Comparison of ENCODE assay signal across 11 mouse cellular contexts in genomic region chr2:153606421-153606820, GRCm38 (mm10). TPM values are rescaled to one million over a fixed set of nuclear protein-coding genes. Genes with fewer than 3 reads are reported as not detected.
DNase-seq lines count a peak whose midpoint lies in the region; ATAC-seq and TF ChIP-seq lines count a peak whose summit lies in the region.
"Had no signal": no experiment of that assay in that cellular context is flagged by ENCODE, and none has a peak within 500 bp of the region (broad histone marks: within the 10 kb centered on the region; RNA-seq: fewer than 3 reads in every experiment).

No protein-coding gene starts in this region.

- no peaks in the 10 kb centered on the region; the same call in 1 of the 2 replicates for H3K27me3 ChIP-seq in G1E (ENCODE audit: insufficient read depth, low read length)
- H3K27me3 ChIP-seq: embryonic facial prominence, embryonic 15.5 days had no signal

- H3K9me3 ChIP-seq in G1E (replicated peaks), result no peaks in the 10 kb centered on the region
- H3K9me3 ChIP-seq: embryonic facial prominence, embryonic 15.5 days had no signal

- no peak for DNase-seq in left cerebral cortex, adult 2 months (ENCODE audit: extremely low spot score in 1 of 2, low spot score in 2 of 2)
- DNase-seq in left cerebral cortex, postnatal 25 days (ENCODE audit: low spot score in 2 of 2), result no peak
- DNase-seq in G1E (ENCODE audit: low spot score), result no peak
- DNase-seq in kidney, postnatal 25 days, result peak; percentile 45 to 60
- peak; percentile 65 to 85 for DNase-seq in spleen, postnatal 4 days (ENCODE audit: low spot score in 2 of 2)
- DNase-seq in layer of hippocampus, adult 8-10 months (ENCODE audit: low spot score in 2 of 2), result no peak
- DNase-seq in heart, postnatal 10 days, result no peak
- DNase-seq: cerebellum, adult 18-20 months had no signal

- H3K27ac ChIP-seq in left cerebral cortex, adult 2 months, result no peak overlapping the region
- H3K27ac ChIP-seq: embryonic facial prominence, embryonic 15.5 days had no signal

- peaks cover 74% of the 10 kb centered on the region for H3K4me1 ChIP-seq in G1E (ENCODE audit: insufficient read depth, low read depth, low read length)

- ATAC-seq in G1E (ENCODE audit: extremely low read depth, insufficient number of reproducible peaks, low FRiP score, poor library complexity, severe bottlenecking), result no peak
- no peak for ATAC-seq in granulocyte monocyte progenitor cell, adult 5-6 weeks (replicated peaks; ENCODE audit: poor library complexity, severe bottlenecking)
- ATAC-seq: activated CD4-positive, CD25-positive, alpha-beta regulatory T cell, adult 4 months had no signal

- TF ChIP-seq CTCF in left cerebral cortex, adult 2 months (IDR thresholded peaks at IDR 0.05), result peak; percentile 24
- TF ChIP-seq CTCF in G1E (IDR thresholded peaks at IDR 0.05; ENCODE audit: low read depth, low read length), result peak; percentile 77

- no peak overlapping the region for H3K4me3 ChIP-seq in left cerebral cortex, adult 2 months
- H3K4me3 ChIP-seq in G1E (ENCODE audit: low read depth, low read length), result no peak overlapping the region
- H3K4me3 ChIP-seq: embryonic facial prominence, embryonic 15.5 days had no signal

- H3K36me3 ChIP-seq in G1E (replicated peaks), result no peaks in the 10 kb centered on the region
- H3K36me3 ChIP-seq: embryonic facial prominence, embryonic 15.5 days had no signal

- intact Hi-C loops in left cerebral cortex, adult 2 months (cut with DNase I), result no loop called here
- intact Hi-C loops in left cerebral cortex, postnatal 25 days (cut with DNase I), result no loop called here
- intact Hi-C loops in heart, postnatal 10 days (cut with DNase I), result no loop called here

RNA-seq across cellular contexts. Expression of gene Commd7, which starts 26.2 kb away (rescaled TPM):
- total RNA-seq in left cerebral cortex, adult 2 months (2021), result 10 to 100 TPM; 26.2 to 27.1 TPM
- 10 to 100 TPM; 28.4 to 29.4 TPM for total RNA-seq in left cerebral cortex, postnatal 25 days (2021)
- 19.1 and 20.9 TPM in 2 replicates for total RNA-seq in G1E (2014; fragmentation: Nextera tagmentation)
- total RNA-seq in G1E (2017), result 30.9 and 34.7 TPM in 2 replicates
- polyA plus RNA-seq in G1E (2012), result 26.5 and 29.7 TPM in 2 replicates
- 10 to 100 TPM; 26.1 to 35.8 (median 29.9) TPM for total RNA-seq in layer of hippocampus, adult 8-10 months (2022)
- 10 to 100 TPM; 20.1 to 24.2 TPM for total RNA-seq in heart, postnatal 10 days (2021)
- total RNA-seq in granulocyte monocyte progenitor cell, adult 5-6 weeks (2014; fragmentation: Nextera tagmentation), result 24.1 and 32.9 TPM in 2 replicates
- 41.9 and 50.4 TPM in 2 replicates for total RNA-seq in granulocyte monocyte progenitor cell, adult 5-6 weeks (2017)

RNA-seq across cellular contexts. Expression of gene Dnmt3b, which starts 42.8 kb away (rescaled TPM):
- 1 to 10 TPM; 1.1 to 1.6 TPM for total RNA-seq in left cerebral cortex, adult 2 months (2021)
- total RNA-seq in left cerebral cortex, postnatal 25 days (2021), result 1 to 10 TPM in 1 of 2 experiments, under 1 TPM in 1; 0.85 to 1.5 TPM
- total RNA-seq in G1E (2014; fragmentation: Nextera tagmentation) (17.5 and 18.9 TPM in 2 replicates), G1E (2017) (10.3 and 11.2 TPM in 2 replicates)
- polyA plus RNA-seq in G1E (2012), result 27.9 and 32.5 TPM in 2 replicates
- 1 to 10 TPM in 3 of 4 experiments, under 1 TPM in 1; 0.41 to 2.6 (median 2.0) TPM for total RNA-seq in layer of hippocampus, adult 8-10 months (2022)
- total RNA-seq in heart, postnatal 10 days (2021), result 1 to 10 TPM; 2.4 to 2.6 TPM
- total RNA-seq in granulocyte monocyte progenitor cell, adult 5-6 weeks (2014; fragmentation: Nextera tagmentation), result 18.7 and 23.7 TPM in 2 replicates
- 13.9 and 18.5 TPM in 2 replicates for total RNA-seq in granulocyte monocyte progenitor cell, adult 5-6 weeks (2017)

Comparison
In these comparisons a context has a peak if more than half of its experiments do, and no peak if none do; other contexts are left out.
1. DNase-seq: peak in kidney, postnatal 25 days (2 of 2) and spleen, postnatal 4 days (2 of 2); none in left cerebral cortex, adult 2 months (0 of 2), left cerebral cortex, postnatal 25 days (0 of 2), G1E (single experiment), layer of hippocampus, adult 8-10 months (0 of 2) and heart, postnatal 10 days (0 of 2).